Mouse (Mus musculus) liver, embryonic 14.5 days (tissue): ENCODE measurements around the gene Cnr2.

Experiments used
- CTCF ChIP-seq: IDR thresholded peaks from 2 replicates; pipeline ENCODE4 v1.5.1; 2016; ENCODE audit warnings: antibody characterized with exemption, low read depth, control low read depth
- EP300 ChIP-seq: IDR thresholded peaks from 2 replicates; pipeline ENCODE4 v1.6.1; 2016; ENCODE audit warnings: antibody characterized with exemption, low read depth

DNA sequence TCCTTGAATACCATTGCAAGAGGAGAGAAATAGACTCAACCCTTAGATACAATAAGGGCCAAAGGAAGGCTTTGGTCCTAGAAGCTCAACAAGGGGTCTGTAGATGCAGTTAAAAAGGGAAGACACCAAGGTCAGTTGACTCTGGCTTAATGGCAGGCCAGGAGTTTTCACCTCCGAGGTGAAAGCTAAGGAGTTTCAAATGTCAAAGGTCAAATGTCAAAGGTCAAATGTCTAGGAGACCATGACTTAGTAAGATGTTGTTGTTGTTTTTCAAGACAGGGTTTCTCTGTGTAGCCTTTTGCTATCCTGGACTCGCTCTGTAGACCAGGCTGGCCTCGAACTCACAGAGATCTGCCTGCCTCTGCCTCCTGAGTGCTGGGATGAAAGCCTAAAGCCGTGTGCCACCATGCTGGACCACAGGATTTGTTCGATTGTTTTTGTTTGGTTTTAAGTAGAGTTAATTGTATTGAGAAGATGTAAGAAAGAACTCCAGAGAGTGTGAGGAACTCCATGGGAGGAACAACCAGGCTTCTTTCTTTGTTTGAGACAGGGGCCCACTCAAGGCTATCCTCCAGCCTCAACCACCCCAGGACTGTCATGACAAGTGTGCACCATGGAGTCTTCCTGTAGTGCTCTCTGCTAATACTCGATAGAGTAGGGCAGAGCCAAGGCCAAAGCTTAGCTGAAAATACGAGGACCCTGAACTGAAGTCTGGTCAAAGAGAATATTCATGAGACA lies 5.9 kb upstream of the Cnr2 start:
- TF ChIP-seq CTCF (no peak), EP300 (no peak)
